Mouse (Mus musculus) stomach, embryonic 16.5 days (tissue): ENCODE measurements around the gene Jsrp1. TPM values are rescaled to one million over a fixed set of nuclear protein-coding genes. Genes with fewer than 3 reads are reported as not detected.

Experiments used
- ATAC-seq: fragments of 200-750 bp; cut with Nextera tagmentation; 2 replicates; pipeline ENCODE4 v1.8.0; 2017; ENCODE audit warnings: moderate number of reproducible peaks, moderate TSS enrichment; ENCODE audit not compliant: insufficient read depth, low FRiP score
- H3K27ac ChIP-seq: fragments of 300-500 bp; sonication (generic); 2 replicates; pipeline ENCODE4 v1.5.1; 2014; ENCODE audit warnings: low read length
- H3K27me3 ChIP-seq: fragments of 300-500 bp; sonication (generic); 2 replicates; pipeline ENCODE4 v1.6.1; 2014; ENCODE audit warnings: low read length, control low read depth, mixed read lengths; ENCODE audit not compliant: control insufficient read depth, insufficient read depth
- H3K36me3 ChIP-seq: fragments of 300-500 bp; sonication (generic); 2 replicates; pipeline ENCODE4 v1.6.1; 2014; ENCODE audit warnings: low read length; ENCODE audit not compliant: control insufficient read depth, insufficient read depth
- H3K4me1 ChIP-seq: fragments of 300-500 bp; sonication (generic); 2 replicates; pipeline ENCODE4 v1.6.1; 2014; ENCODE audit warnings: low read length, control low read depth, mixed read lengths; ENCODE audit not compliant: control insufficient read depth, insufficient read depth
- H3K4me2 ChIP-seq: fragments of 300-500 bp; sonication (generic); 2 replicates; pipeline ENCODE4 v1.6.1; 2014; ENCODE audit warnings: low read depth, low read length, mixed read lengths
- H3K4me3 ChIP-seq: fragments of 300-500 bp; sonication (generic); replicated peaks from 2 replicates; pipeline ENCODE4 v1.5.1; 2014; ENCODE audit warnings: mild to moderate bottlenecking, low read length
- H3K9ac ChIP-seq: fragments of 300-500 bp; sonication (generic); 2 replicates; pipeline ENCODE4 v1.6.1; 2014; ENCODE audit warnings: low read length
- H3K9me3 ChIP-seq: fragments of 300-500 bp; sonication (generic); replicated peaks from 2 replicates; pipeline ENCODE4 v1.6.1; 2016; ENCODE audit warnings: low read length, control low read depth; ENCODE audit not compliant: control insufficient read depth
- WGBS: fragments of 180-500 bp; shearing (Covaris S2); extraction: QIAGEN DNeasy Blood & Tissue Kit; methylation state at CpG from one replicate; pipeline ENCODE4 v1.1.7; 2014; 5-methylcytosine and 5-hydroxymethylcytosine counted together
- polyA plus RNA-seq: library from polyadenylated mRNA; unstranded; fragments of >200 nt; fragmentation: Nextera tagmentation; extraction: Ambion mirVana; gene quantifications from 2 replicates; pipeline ENCODE4 v1.2.1, GENCODE M21; 2015

Jsrp1 gene
- polyA plus RNA-seq, 1 experiment from 2014 or later, result 8.4 TPM

DNA sequence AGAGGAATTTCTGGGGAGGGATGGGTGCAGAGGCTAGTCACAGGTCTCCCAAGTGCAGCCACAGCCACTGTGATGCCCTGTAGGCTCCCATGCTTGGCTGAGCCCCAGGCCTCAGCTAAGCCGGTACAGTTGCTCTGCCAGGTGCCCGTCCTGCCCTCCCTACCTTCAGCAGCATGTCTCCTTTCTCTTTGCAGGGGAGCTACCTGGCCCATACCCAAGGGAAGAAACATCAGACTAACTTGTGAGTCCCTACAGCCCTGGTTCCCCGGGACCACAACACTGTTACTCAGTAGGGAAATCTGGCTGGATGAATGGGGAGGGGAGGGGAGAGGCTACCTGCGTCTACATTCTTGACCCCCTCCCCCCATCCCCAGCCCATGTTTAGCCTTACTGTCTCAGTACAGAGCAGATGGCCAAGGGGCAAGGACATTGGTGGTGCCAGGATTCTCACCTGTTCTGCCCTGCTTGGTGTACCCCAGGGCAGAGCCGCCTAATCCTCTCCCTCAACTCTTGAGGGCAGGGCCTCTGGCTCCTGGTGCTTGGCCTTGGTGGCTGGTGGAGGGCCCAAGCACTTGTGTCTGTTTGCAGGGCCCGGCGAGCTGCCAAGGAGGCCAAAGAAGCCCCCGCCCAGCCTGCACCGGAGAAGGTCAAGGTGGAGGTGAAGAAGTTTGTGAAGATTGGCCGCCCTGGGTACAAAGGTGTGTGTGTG is 10.9 kb downstream of the Jsrp1 start:
- H3K36me3 ChIP-seq, result peaks cover 26% of the 10 kb centered on the region
- H3K4me3 ChIP-seq, result no peak overlapping the region
- peaks cover 21% of the 10 kb centered on the region for H3K4me1 ChIP-seq
- no peaks in the 10 kb centered on the region for H3K9me3 ChIP-seq
- H3K4me2 ChIP-seq, result no peak overlapping the region
- ATAC-seq, result no peak
- WGBS, result 90% methylated on average over 10 of the region's 10 CpGs
- H3K27ac ChIP-seq, result no peak overlapping the region
- H3K27me3 ChIP-seq, result no peaks in the 10 kb centered on the region
- no peak overlapping the region for H3K9ac ChIP-seq

DNA sequence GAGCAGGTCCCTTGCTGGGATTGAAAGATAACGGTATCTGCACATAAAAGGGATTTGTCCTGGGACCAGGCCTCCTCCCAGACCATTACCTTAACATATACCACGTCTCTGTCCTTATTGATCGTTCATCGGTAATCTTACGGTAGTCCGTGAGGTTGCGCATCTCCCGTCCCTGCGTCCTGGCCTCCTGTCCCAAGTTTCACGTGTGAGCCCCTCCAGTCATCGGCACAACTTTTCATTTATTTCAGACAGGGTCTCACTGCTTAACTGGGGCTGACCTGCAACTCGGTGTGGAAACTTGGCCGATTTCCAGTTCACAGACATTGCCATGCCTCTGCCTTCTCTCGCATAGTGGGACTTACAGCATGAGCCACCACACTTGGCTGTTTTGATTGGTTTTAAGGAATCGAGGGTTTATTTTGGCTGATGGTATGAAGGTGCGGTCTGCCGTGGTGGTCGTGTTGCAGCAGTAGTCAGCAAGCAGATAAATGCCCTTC is 14.2 kb downstream of the Jsrp1 start:
- no peak for ATAC-seq
- Histone ChIP-seq H3K4me1 (peaks cover 21% of the 10 kb centered on the region), H3K27me3 (no peaks in the 10 kb centered on the region), H3K4me2 (peak overlapping the region; percentile 90), H3K4me3 (peak overlapping the region; percentile 94), H3K36me3 (peaks cover 23% of the 10 kb centered on the region), H3K9ac (peak overlapping the region; percentile 99), H3K9me3 (no peaks in the 10 kb centered on the region), H3K27ac (peak overlapping the region; percentile 98)
- 1% methylated on average over 18 of the region's 18 CpGs for WGBS

DNA sequence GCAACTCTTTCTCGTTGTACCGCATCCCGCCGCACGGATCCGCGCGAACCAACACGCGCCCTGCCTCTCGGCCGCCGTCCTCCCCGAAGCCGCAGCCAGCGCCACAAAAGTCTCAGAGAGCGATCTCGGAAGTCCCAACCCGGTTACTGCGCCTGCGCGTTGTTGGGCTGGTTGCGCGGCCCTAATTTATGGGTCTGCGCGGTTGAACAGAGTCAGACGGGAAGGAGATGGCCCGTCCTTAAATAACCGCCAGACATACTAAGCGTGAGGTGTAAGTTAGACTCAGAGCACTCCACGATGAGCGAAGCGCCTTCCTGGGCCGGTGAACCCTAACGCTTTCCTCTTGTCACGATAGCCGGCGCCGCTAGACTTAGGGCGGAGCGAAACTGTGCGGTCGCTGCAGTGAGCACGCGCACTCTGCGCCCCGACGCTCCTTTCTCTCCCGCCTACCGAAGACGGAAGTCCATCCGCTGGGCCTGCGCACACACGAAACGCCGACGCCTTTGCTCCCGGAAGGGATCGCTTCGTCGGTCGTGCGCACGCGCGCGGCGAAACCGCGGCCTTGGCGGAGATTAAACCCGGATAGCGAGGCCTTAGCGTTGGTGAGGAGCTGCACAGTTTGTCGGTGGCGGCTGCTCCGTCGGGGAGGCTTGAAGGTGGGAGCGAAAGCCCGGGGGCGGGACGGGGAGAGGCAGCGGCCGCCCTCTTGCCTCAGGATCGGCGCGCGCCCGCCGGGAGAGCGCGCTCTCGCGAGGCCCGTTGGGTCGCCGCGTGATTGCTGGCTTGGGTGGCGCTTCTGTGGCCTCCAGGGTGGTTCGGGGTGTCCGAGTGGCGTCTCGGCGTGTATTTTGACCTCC is 14.9 kb downstream of the Jsrp1 start, which contains the start of the genes Sf3a2 and Plekhj1:
Gene Sf3a2, plus strand, starts transcription at position 49 of the 857 bp plus-strand sequence.
Gene Plekhj1, minus strand, starts transcription at position 477 of the 857 bp plus-strand sequence.
- peaks cover 21% of the 10 kb centered on the region for H3K4me1 ChIP-seq
- peaks cover 21% of the 10 kb centered on the region; the same call in 1 of the 2 replicates for H3K36me3 ChIP-seq
- H3K27ac ChIP-seq, result peak within 1 kb of the TSS; percentile 98
- WGBS, result under 1% methylated on average over 104 of the region's 104 CpGs
- ATAC-seq, result peak; percentile 94
- no peaks in the 10 kb centered on the region for H3K27me3 ChIP-seq
- peak within 1 kb of the TSS; percentile 99 for H3K9ac ChIP-seq
- H3K4me3 ChIP-seq, result peak within 1 kb of the TSS; percentile 94
- peak within 1 kb of the TSS; percentile 90 for H3K4me2 ChIP-seq
- H3K9me3 ChIP-seq, result no peaks in the 10 kb centered on the region

DNA sequence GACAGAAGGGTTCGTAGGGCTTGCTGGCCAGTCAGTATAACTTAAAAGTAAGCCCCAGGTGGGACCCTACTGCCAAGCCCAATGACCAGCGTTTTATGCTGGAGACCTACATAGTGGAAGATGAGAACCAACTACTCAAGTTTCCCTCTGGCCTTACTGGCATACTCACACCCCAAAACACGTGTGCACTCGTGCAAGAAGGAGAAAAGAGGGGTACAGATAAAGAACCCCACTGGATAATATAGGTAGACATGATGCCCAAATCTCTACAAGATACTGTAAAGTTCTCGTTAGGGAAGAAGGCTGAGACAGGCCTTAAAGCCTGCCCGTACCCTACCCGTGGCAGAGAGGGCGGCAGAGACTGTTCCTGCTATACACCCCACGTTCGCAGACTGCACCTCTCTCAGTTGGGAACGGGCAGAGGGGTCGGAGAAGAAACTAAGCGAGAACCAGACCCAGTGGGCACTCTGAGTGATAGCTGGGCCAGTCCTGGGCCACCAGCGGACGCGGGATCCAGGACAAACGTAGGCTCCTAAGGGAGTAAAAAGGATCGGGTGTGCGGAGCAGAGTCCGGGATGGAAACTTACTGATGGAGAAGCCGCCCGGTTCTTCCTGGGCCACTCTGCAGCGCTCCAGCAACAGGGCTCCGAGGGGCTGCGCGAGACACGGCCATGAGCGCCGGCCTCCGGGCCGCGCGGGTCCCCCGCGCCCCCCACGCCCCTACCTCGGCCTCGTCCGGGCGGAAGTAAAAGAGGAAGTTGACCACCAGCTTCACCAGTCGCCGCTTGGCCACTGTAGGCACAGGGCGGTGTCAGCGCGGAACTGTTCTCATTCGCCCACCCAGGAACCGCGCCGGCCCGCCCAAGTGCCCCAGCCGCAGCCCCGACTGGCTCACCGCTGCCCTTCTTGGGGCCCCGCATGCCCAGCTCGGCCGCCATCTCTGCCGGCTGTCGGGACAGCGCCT is 15.8 kb downstream of the Jsrp1 start:
- Histone ChIP-seq H3K27me3 (no peaks in the 10 kb centered on the region), H3K4me3 (peak overlapping the region; percentile 94), H3K9me3 (no peaks in the 10 kb centered on the region), H3K36me3 (peaks cover 12% of the 10 kb centered on the region; the same call in 1 of the 2 replicates), H3K4me2 (peak overlapping the region; percentile 79), H3K4me1 (peaks cover 21% of the 10 kb centered on the region), H3K27ac (peak overlapping the region; percentile 98), H3K9ac (peak overlapping the region; percentile 99)
- WGBS, result 3% methylated on average over 48 of the region's 59 CpGs
- ATAC-seq, result peak; percentile 42

DNA sequence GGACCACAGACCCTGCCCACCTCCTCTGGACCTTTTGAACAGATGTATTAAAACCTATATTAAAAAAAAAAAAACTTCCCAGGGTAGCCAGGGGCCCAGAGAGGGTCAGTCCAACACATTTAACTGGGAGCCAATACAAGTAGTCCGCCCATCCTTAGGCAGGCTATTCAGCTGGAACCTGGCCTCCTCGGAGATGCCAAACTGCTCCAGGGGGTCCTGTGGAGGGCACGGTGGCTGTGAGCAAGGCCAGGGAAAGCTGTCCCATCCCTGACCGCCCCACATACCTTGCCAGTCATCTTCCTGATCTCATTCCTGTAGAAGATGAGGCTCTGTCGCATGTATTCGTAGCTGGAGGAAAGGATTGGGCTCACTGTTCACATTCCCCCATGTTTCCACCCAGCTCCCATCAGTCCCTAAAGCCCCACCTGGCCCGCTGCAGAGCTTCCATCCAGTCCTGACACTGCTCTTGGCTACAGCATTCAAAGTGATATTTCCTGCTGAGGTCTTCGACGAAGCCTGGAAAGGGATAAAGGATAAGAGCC is 16.9 kb downstream of the Jsrp1 start:
- Histone ChIP-seq H3K27ac (no peak overlapping the region), H3K4me3 (peak overlapping the region; percentile 94; the same call in 1 of the 2 replicates), H3K4me2 (peak overlapping the region; percentile 79; the same call in 1 of the 2 replicates), H3K9me3 (no peaks in the 10 kb centered on the region), H3K36me3 (peaks cover 11% of the 10 kb centered on the region; the same call in 1 of the 2 replicates), H3K9ac (peak overlapping the region; percentile 99; the same call in 1 of the 2 replicates), H3K4me1 (peaks cover 26% of the 10 kb centered on the region), H3K27me3 (no peaks in the 10 kb centered on the region)
- ATAC-seq, result no peak
- 85% methylated on average over 9 of the region's 9 CpGs for WGBS

DNA sequence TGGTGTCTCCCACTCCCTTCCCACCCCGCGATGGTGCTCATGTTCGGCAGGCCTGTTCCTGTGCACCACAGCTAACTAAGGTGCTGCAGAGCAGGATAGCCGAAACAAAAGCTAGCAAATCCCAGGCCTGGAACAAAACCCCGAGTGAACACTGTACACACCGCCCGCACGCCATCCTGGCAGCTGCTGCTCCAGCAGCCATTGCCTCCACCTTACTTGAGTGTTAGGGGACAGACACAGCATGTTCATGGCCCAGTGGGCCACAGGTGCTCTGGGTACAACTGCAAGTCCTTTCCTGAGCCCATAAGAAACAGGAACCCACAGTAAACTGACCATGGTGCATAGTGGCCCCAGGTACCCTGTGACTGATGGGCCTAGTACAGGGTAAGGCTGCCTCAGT is 18.5 kb downstream of the Jsrp1 start:
- no peaks in the 10 kb centered on the region for H3K27me3 ChIP-seq
- peaks cover 20% of the 10 kb centered on the region for H3K4me1 ChIP-seq
- peaks cover 25% of the 10 kb centered on the region for H3K36me3 ChIP-seq
- no peak overlapping the region for H3K9ac ChIP-seq
- no peak overlapping the region for H3K4me2 ChIP-seq
- no peak for ATAC-seq
- H3K27ac ChIP-seq, result no peak overlapping the region
- no peak overlapping the region for H3K4me3 ChIP-seq
- WGBS, result 78% methylated on average over 8 of the region's 8 CpGs
- H3K9me3 ChIP-seq, result no peaks in the 10 kb centered on the region

DNA sequence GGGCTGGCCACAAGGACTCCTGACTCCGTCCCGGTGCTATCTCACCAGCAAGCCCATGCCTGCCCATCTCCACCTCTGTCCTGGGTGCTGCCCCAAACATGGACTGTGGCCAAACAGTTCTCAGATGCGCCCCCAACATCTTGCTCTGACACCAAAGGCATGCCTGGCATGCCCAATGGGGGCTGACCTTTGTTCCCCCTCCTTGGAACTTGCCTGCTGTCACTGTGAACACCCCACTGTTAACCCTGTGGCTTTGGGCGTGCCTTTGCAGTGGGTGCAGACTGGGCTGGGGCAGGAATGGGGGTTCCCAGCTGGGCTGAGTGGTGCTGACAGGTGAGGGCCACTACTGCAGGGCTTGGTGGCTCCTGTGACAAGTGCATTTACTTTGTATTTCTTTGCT is 19.5 kb downstream of the Jsrp1 start:
- H3K9ac ChIP-seq, result no peak overlapping the region
- no peaks in the 10 kb centered on the region for H3K9me3 ChIP-seq
- no peak overlapping the region for H3K4me3 ChIP-seq
- no peaks in the 10 kb centered on the region for H3K27me3 ChIP-seq
- H3K27ac ChIP-seq, result no peak overlapping the region
- H3K4me1 ChIP-seq, result peaks cover 14% of the 10 kb centered on the region; the same call in 1 of the 2 replicates
- ATAC-seq, result no peak
- WGBS, result 75% methylated on average over 4 of the region's 4 CpGs
- H3K36me3 ChIP-seq, result peaks cover 29% of the 10 kb centered on the region
- H3K4me2 ChIP-seq, result no peak overlapping the region
